Mouse (Mus musculus) forebrain, embryonic 14.5 days (tissue): Measurements from ENCODE around the gene Arid1a. TPM values are rescaled to one million over a fixed set of nuclear protein-coding genes. Genes with fewer than 3 reads are reported as not detected.

Source experiments
- ATAC-seq: fragments of 200-750 bp; cut with Nextera tagmentation; 2 replicates; pipeline ENCODE4 v1.8.0; 2017; ENCODE audit warnings: mild to moderate bottlenecking, moderate library complexity
- DNase-seq: peaks from one replicate; pipeline ENCODE4 v3.0.0-alpha.2; 2015; ENCODE audit warnings: low spot score
- H3K27ac ChIP-seq: fragments of 300-500 bp; sonication (generic); 2 replicates; pipeline ENCODE4 v1.5.1; 2014; ENCODE audit warnings: low read depth, mild to moderate bottlenecking, control low read depth, low read length, moderate library complexity
- H3K27me3 ChIP-seq: fragments of 300-500 bp; sonication (generic); replicated peaks from 2 replicates; pipeline ENCODE4 v1.6.1; 2014; ENCODE audit warnings: low read length, control low read depth, mixed read lengths; ENCODE audit not compliant: control insufficient read depth, insufficient read depth
- H3K36me3 ChIP-seq: fragments of 300-500 bp; sonication (generic); 2 replicates; pipeline ENCODE4 v1.6.1; 2014; ENCODE audit warnings: low read length, control low read depth; ENCODE audit not compliant: control insufficient read depth, insufficient read depth
- H3K4me1 ChIP-seq: fragments of 300-500 bp; sonication (generic); 2 replicates; pipeline ENCODE4 v1.6.1; 2014; ENCODE audit warnings: antibody characterized with exemption, low read length, control low read depth; ENCODE audit not compliant: control insufficient read depth, insufficient read depth
- H3K4me2 ChIP-seq: fragments of 300-500 bp; sonication (generic); 2 replicates; pipeline ENCODE4 v1.6.1; 2014; ENCODE audit warnings: mild to moderate bottlenecking, control low read depth, low read length
- H3K4me3 ChIP-seq: fragments of 300-500 bp; sonication (generic); 2 replicates; pipeline ENCODE4 v1.5.1; 2014; ENCODE audit warnings: low read depth, low read length, control low read depth
- H3K9ac ChIP-seq: fragments of 300-500 bp; sonication (generic); 2 replicates; pipeline ENCODE4 v1.6.1; 2014; ENCODE audit warnings: mild to moderate bottlenecking, low read length, control low read depth, moderate library complexity
- H3K9me3 ChIP-seq: fragments of 300-500 bp; sonication (generic); replicated peaks from 2 replicates; pipeline ENCODE4 v1.6.1; 2016; ENCODE audit warnings: low read length, control low read depth, mixed read lengths; ENCODE audit not compliant: control insufficient read depth
- WGBS: fragments of 180-500 bp; shearing (Covaris S2); extraction: QIAGEN DNeasy Blood & Tissue Kit; methylation state at CpG from one replicate; pipeline ENCODE4 v1.1.7; 2014; 5-methylcytosine and 5-hydroxymethylcytosine counted together
- polyA plus RNA-seq: library from polyadenylated mRNA; unstranded; fragments of >200 nt; fragmentation: Nextera tagmentation; extraction: Ambion mirVana; gene quantifications from 2 replicates; pipeline ENCODE4 v1.2.1, GENCODE M21; 2014

Arid1a gene
- polyA plus RNA-seq, result 30.9 and 35.4 TPM in 2 replicates

GRCm38 (mm10) chr4:133756514-133757268 lies at the start of gene Arid1a:
Gene Arid1a (minus strand): TSS chr4:133756769.
- H3K4me2 ChIP-seq, result peak within 1 kb of the TSS; percentile 99
- peak within 1 kb of the TSS; percentile 77 for H3K9ac ChIP-seq
- 0% methylated on average over 40 of the region's 40 CpGs for WGBS
- DNase-seq (peak; percentile 98), ATAC-seq (peak; percentile 56)
- H3K4me3 ChIP-seq, result peak within 1 kb of the TSS; percentile 100
- no peaks in the 10 kb centered on the region for H3K36me3 ChIP-seq
- H3K27ac ChIP-seq, result peak within 1 kb of the TSS; percentile 100
- H3K27me3 ChIP-seq, result no peaks in the 10 kb centered on the region
- no peaks in the 10 kb centered on the region for H3K9me3 ChIP-seq
- H3K4me1 ChIP-seq, result peaks cover 19% of the 10 kb centered on the region

- 79% methylated on average over 15 of the region's 15 CpGs for WGBS
- no peak overlapping the region for H3K27ac ChIP-seq
- no peak overlapping the region for H3K4me3 ChIP-seq
- no peaks in the 10 kb centered on the region for H3K36me3 ChIP-seq
- H3K9ac ChIP-seq, result no peak overlapping the region
- no peaks in the 10 kb centered on the region for H3K9me3 ChIP-seq
- no peaks in the 10 kb centered on the region for H3K27me3 ChIP-seq
- DNase-seq, result no peak
- no peaks in the 10 kb centered on the region for H3K4me1 ChIP-seq
- H3K4me2 ChIP-seq, result no peak overlapping the region
- no peak for ATAC-seq
These were observed 48.1 kb upstream of the Arid1a start for GRCm38 (mm10) chr4:133804401-133805263.

GRCm38 (mm10) chr4:133800589-133800988 lies 44.0 kb upstream of the Arid1a start:
- H3K9me3 ChIP-seq, result no peaks in the 10 kb centered on the region
- no peak overlapping the region for H3K27ac ChIP-seq
- H3K9ac ChIP-seq, result no peak overlapping the region
- H3K27me3 ChIP-seq, result no peaks in the 10 kb centered on the region
- H3K4me3 ChIP-seq, result no peak overlapping the region
- no peak for ATAC-seq
- 23% methylated on average over 6 of the region's 6 CpGs for WGBS
- no peaks in the 10 kb centered on the region for H3K4me1 ChIP-seq
- no peak for DNase-seq
- no peaks in the 10 kb centered on the region for H3K36me3 ChIP-seq
- H3K4me2 ChIP-seq, result no peak overlapping the region

- no peak for ATAC-seq
- H3K9ac ChIP-seq, result no peak overlapping the region
- DNase-seq, result no peak
- 91% methylated on average over 3 of the region's 3 CpGs for WGBS
- no peaks in the 10 kb centered on the region for H3K27me3 ChIP-seq
- no peaks in the 10 kb centered on the region for H3K9me3 ChIP-seq
- H3K4me2 ChIP-seq, result no peak overlapping the region
- no peaks in the 10 kb centered on the region for H3K4me1 ChIP-seq
- H3K36me3 ChIP-seq, result no peaks in the 10 kb centered on the region
- no peak overlapping the region for H3K4me3 ChIP-seq
- H3K27ac ChIP-seq, result no peak overlapping the region
These were observed 36.7 kb upstream of the Arid1a start for GRCm38 (mm10) chr4:133793269-133793668.

- no peak overlapping the region for H3K9ac ChIP-seq
- ATAC-seq, result no peak
- H3K4me3 ChIP-seq, result no peak overlapping the region
- peak; percentile 90 for DNase-seq
- no peaks in the 10 kb centered on the region for H3K9me3 ChIP-seq
- H3K36me3 ChIP-seq, result no peaks in the 10 kb centered on the region
- WGBS, result 81% methylated on average over 21 of the region's 21 CpGs
- no peak overlapping the region for H3K4me2 ChIP-seq
- no peaks in the 10 kb centered on the region for H3K27me3 ChIP-seq
- H3K27ac ChIP-seq, result no peak overlapping the region
- H3K4me1 ChIP-seq, result no peaks in the 10 kb centered on the region
These were observed 18.3 kb upstream of the Arid1a start for GRCm38 (mm10) chr4:133774570-133775554.

- Histone ChIP-seq H3K27me3 (no peaks in the 10 kb centered on the region), H3K36me3 (no peaks in the 10 kb centered on the region), H3K4me2 (no peak overlapping the region), H3K9me3 (no peaks in the 10 kb centered on the region), H3K9ac (no peak overlapping the region), H3K27ac (no peak overlapping the region), H3K4me1 (no peaks in the 10 kb centered on the region), H3K4me3 (no peak overlapping the region)
- no peak for DNase-seq
- no peak for ATAC-seq
- WGBS, result 83% methylated on average over 3 of the region's 3 CpGs
These were observed 12.6 kb upstream of the Arid1a start for GRCm38 (mm10) chr4:133769157-133769556.

- H3K27ac ChIP-seq, result no peak overlapping the region
- H3K9me3 ChIP-seq, result no peaks in the 10 kb centered on the region
- H3K4me3 ChIP-seq, result no peak overlapping the region
- H3K36me3 ChIP-seq, result no peaks in the 10 kb centered on the region
- DNase-seq (no peak), ATAC-seq (no peak)
- H3K27me3 ChIP-seq, result no peaks in the 10 kb centered on the region
- no peaks in the 10 kb centered on the region for H3K4me1 ChIP-seq
- H3K9ac ChIP-seq, result no peak overlapping the region
- WGBS, result 56% methylated on average over 6 of the region's 6 CpGs
- H3K4me2 ChIP-seq, result no peak overlapping the region
These were observed 6.5 kb upstream of the Arid1a start for GRCm38 (mm10) chr4:133763112-133763511.

- Histone ChIP-seq H3K9ac (no peak overlapping the region), H3K4me2 (no peak overlapping the region), H3K4me1 (peaks cover 16% of the 10 kb centered on the region), H3K27me3 (no peaks in the 10 kb centered on the region), H3K36me3 (no peaks in the 10 kb centered on the region), H3K9me3 (no peaks in the 10 kb centered on the region), H3K27ac (no peak overlapping the region), H3K4me3 (no peak overlapping the region)
- DNase-seq (no peak), ATAC-seq (no peak)
- WGBS, result 86% methylated on average over 8 of the region's 8 CpGs
These were observed 3.1 kb upstream of the Arid1a start for GRCm38 (mm10) chr4:133759659-133760058.
